Comparison of ENCODE assay signal across 9 mouse cellular contexts in genomic region chr3:36060096-36060850, GRCm38 (mm10). TPM values are rescaled to one million over a fixed set of nuclear protein-coding genes. Genes with fewer than 3 reads are reported as not detected.
DNase-seq lines count a peak whose midpoint lies in the region; ATAC-seq and TF ChIP-seq lines count a peak whose summit lies in the region.
"Had no signal": no experiment of that assay in that cellular context is flagged by ENCODE, and none has a peak within 500 bp of the region (broad histone marks: within the 10 kb centered on the region; RNA-seq: fewer than 3 reads in every experiment).

No protein-coding gene starts in this region.

- peak; percentile 81 for TF ChIP-seq CTCF in heart, adult 2 months (IDR thresholded peaks at IDR 0.05)

- peak; percentile 26; the same call in 1 of the 2 replicates for ATAC-seq in lung, embryonic 16.5 days (ENCODE audit: low read depth)

- 31% methylated on average over 8 of the region's 8 CpGs for WGBS in heart, adult 2 months
- WGBS in lung, embryonic 16.5 days: 30% methylated on average over 8 of the region's 8 CpGs

- H3K9me3 ChIP-seq in lung, embryonic 16.5 days (ENCODE audit: control insufficient read depth, low read length): no peaks in the 10 kb centered on the region
- H3K9me3 ChIP-seq: heart, embryonic 15.5 days had no signal

- no peaks in the 10 kb centered on the region; the same call in 1 of the 2 replicates for H3K4me1 ChIP-seq in heart, adult 2 months (ENCODE audit: control insufficient read depth, insufficient read depth, low read length)
- H3K4me1 ChIP-seq in lung, embryonic 16.5 days (replicated peaks; ENCODE audit: control insufficient read depth, insufficient read depth, low read length): no peaks in the 10 kb centered on the region
- H3K4me1 ChIP-seq: heart, embryonic 15.5 days had no signal

- 0 out of 2 replicates have a peak, but pooled peaks have one; percentile 26 for TF ChIP-seq EP300 in heart, adult 2 months (IDR thresholded peaks at IDR 0.05; ENCODE audit: insufficient read depth, low read depth, low read length)

- H3K79me2 ChIP-seq in heart, adult 2 months (replicated peaks; ENCODE audit: control insufficient read depth, insufficient read depth, low read length): no peaks in the 10 kb centered on the region

- DNase-seq in CD4-positive, CD25-positive, alpha-beta regulatory T cell, adult 2 months (ENCODE audit: low read depth, low spot score): peak; percentile 85
- DNase-seq in NIH3T3 (ENCODE audit: low read depth): peak; percentile 86
- DNase-seq in cerebellum, adult 9-11 months: peak; percentile 22
- peak; percentile 54 to 69 for DNase-seq in heart, adult 2 months
- peak; percentile 76 for DNase-seq in kidney, postnatal 14 days
- DNase-seq in retina, postnatal 7 days (ENCODE audit: low read depth, low spot score): peak; percentile 49
- DNase-seq in urinary bladder, postnatal 36 days (ENCODE audit: low spot score in 2 of 2): peak; percentile 67 to 68

- H3K4me2 ChIP-seq in lung, embryonic 16.5 days (ENCODE audit: low read depth, low read length): no peak overlapping the region
- H3K4me2 ChIP-seq: heart, embryonic 15.5 days had no signal

- no peak overlapping the region for H3K9ac ChIP-seq in heart, adult 2 months (ENCODE audit: low read depth, low read length)
- 0 out of 2 replicates have a peak overlapping the region, but pooled peaks have one; percentile 37 for H3K9ac ChIP-seq in lung, embryonic 16.5 days (ENCODE audit: low read length)
- H3K9ac ChIP-seq: heart, embryonic 15.5 days had no signal

- no peak for TF ChIP-seq POLR2A in heart, adult 2 months (IDR thresholded peaks at IDR 0.05; ENCODE audit: insufficient read depth, low read depth, low read length)

- no peak overlapping the region for H3K4me3 ChIP-seq in heart, adult 2 months
- H3K4me3 ChIP-seq in lung, embryonic 16.5 days (ENCODE audit: low read length): no peak overlapping the region
- H3K4me3 ChIP-seq: heart, embryonic 15.5 days had no signal

- intact Hi-C loops in heart, adult 2 months (cut with DNase I): loop anchor here (1.0 to 10.0 kb wide), 4 partner anchors 88 to 515 kb away; partner anchors contain the start of genes 1810062G17Rik, Anxa5 and Ccna2

- H3K27me3 ChIP-seq in heart, adult 2 months (ENCODE audit: control insufficient read depth, insufficient read depth, low read length): no peaks in the 10 kb centered on the region
- no peaks in the 10 kb centered on the region; the same call in 1 of the 2 replicates for H3K27me3 ChIP-seq in lung, embryonic 16.5 days (ENCODE audit: control insufficient read depth, insufficient read depth, low read depth, low read length)

- no peaks in the 10 kb centered on the region for H3K36me3 ChIP-seq in heart, adult 2 months (ENCODE audit: control insufficient read depth, insufficient read depth, low read length)
- no peaks in the 10 kb centered on the region for H3K36me3 ChIP-seq in lung, embryonic 16.5 days (ENCODE audit: control insufficient read depth, insufficient read depth, low read length)
- H3K36me3 ChIP-seq: heart, embryonic 15.5 days had no signal

- H3K27ac ChIP-seq in heart, adult 2 months: no peak overlapping the region
- H3K27ac ChIP-seq in lung, embryonic 16.5 days (ENCODE audit: low read length): no peak overlapping the region
- H3K27ac ChIP-seq: heart, embryonic 15.5 days had no signal

RNA-seq across cellular contexts. Expression of gene Acad9, which starts 5.5 kb away (rescaled TPM):
- total RNA-seq in heart, adult 2 months (2021): 10 to 100 TPM; 37.7 to 40.2 TPM
- polyA plus RNA-seq in heart, adult 2 months (2012; rRNA removed): 21.9 and 37.5 TPM in 2 replicates
- 71.2 and 82.9 TPM in 2 replicates for polyA plus RNA-seq in lung, embryonic 16.5 days (2015; fragmentation: Nextera tagmentation; extraction: Ambion mirVana)

RNA-seq across cellular contexts. Expression of gene Ccdc144b, which starts 6.9 kb away (rescaled TPM):
- not detected for total RNA-seq in heart, adult 2 months (2021)
- 0.04 TPM in 1 of 2 replicates, not detected in the other for polyA plus RNA-seq in heart, adult 2 months (2012; rRNA removed)
- polyA plus RNA-seq in lung, embryonic 16.5 days (2015; fragmentation: Nextera tagmentation; extraction: Ambion mirVana): not detected in 2 replicates

RNA-seq across cellular contexts. Expression of gene Mccc1, which starts 59.8 kb away (rescaled TPM):
- 10 to 100 TPM; 80.9 to 98.5 TPM for total RNA-seq in heart, adult 2 months (2021)
- polyA plus RNA-seq in heart, adult 2 months (2012; rRNA removed): 47.4 and 85.0 TPM in 2 replicates
- polyA plus RNA-seq in lung, embryonic 16.5 days (2015; fragmentation: Nextera tagmentation; extraction: Ambion mirVana): 37.5 and 37.6 TPM in 2 replicates

Comparison
In these comparisons a context has a peak if more than half of its experiments do, and no peak if none do; other contexts are left out.
1. DNase-seq: peak in every context shown above with its lines; median percentile 86 in NIH3T3; 85 in CD4-positive, CD25-positive, alpha-beta regulatory T cell, adult 2 months; 76 in kidney, postnatal 14 days; 68 in urinary bladder, postnatal 36 days; 62 in heart, adult 2 months; 49 in retina, postnatal 7 days; 22 in cerebellum, adult 9-11 months.